Mouse (Mus musculus): ENCODE measurements around the gene Efcc1. TPM values are rescaled to one million over a fixed set of nuclear protein-coding genes. Genes with fewer than 3 reads are reported as not detected.

Gene Efcc1
- polyA plus RNA-seq, 1 experiment, result 4.0 TPM

- WGBS, result 87% methylated on average over 1 of the region's 1 CpGs
- Histone ChIP-seq H3K27me3 (ENCODE audit: control insufficient read depth, insufficient read depth, low read length) (no peaks in the 10 kb centered on the region), H3K4me3 (replicated peaks; ENCODE audit: insufficient read depth, low read depth, low read length) (no peak overlapping the region), H3K27ac (ENCODE audit: insufficient read depth, low read length) (no peak overlapping the region), H3K4me1 (ENCODE audit: control insufficient read depth, insufficient read depth, low read length) (peaks cover 12% of the 10 kb centered on the region; the same call in 1 of the 2 replicates)
- no peak for TF ChIP-seq POLR2A (IDR thresholded peaks at IDR 0.05; ENCODE audit: borderline replicate concordance, insufficient read depth, low read length)
- no peak for TF ChIP-seq CTCF (IDR thresholded peaks at IDR 0.05; ENCODE audit: borderline replicate concordance, insufficient read depth, low read depth, low read length)
- DNase-seq, result no peak
Measured at GRCm38 (mm10) chr6:87804036-87804435, 73.4 kb downstream of the Efcc1 start.

- Histone ChIP-seq H3K4me3 (replicated peaks; ENCODE audit: insufficient read depth, low read depth, low read length) (no peak overlapping the region), H3K27me3 (ENCODE audit: control insufficient read depth, insufficient read depth, low read length) (no peaks in the 10 kb centered on the region), H3K27ac (ENCODE audit: insufficient read depth, low read length) (no peak overlapping the region), H3K4me1 (ENCODE audit: control insufficient read depth, insufficient read depth, low read length) (peaks cover 20% of the 10 kb centered on the region)
- DNase-seq, result no peak
- TF ChIP-seq POLR2A (IDR thresholded peaks at IDR 0.05; ENCODE audit: borderline replicate concordance, insufficient read depth, low read length) (no peak), CTCF (IDR thresholded peaks at IDR 0.05; ENCODE audit: borderline replicate concordance, insufficient read depth, low read depth, low read length) (no peak)
- WGBS, result 91% methylated on average over 7 of the region's 7 CpGs
Measured at GRCm38 (mm10) chr6:87804886-87805285, 74.2 kb downstream of the Efcc1 start.

GRCm38 (mm10) chr6:87805448-87805847 lies 74.8 kb downstream of the Efcc1 start:
- TF ChIP-seq POLR2A (IDR thresholded peaks at IDR 0.05; ENCODE audit: borderline replicate concordance, insufficient read depth, low read length) (no peak), CTCF (IDR thresholded peaks at IDR 0.05; ENCODE audit: borderline replicate concordance, insufficient read depth, low read depth, low read length) (no peak)
- Histone ChIP-seq H3K27ac (ENCODE audit: insufficient read depth, low read length) (no peak overlapping the region), H3K27me3 (ENCODE audit: control insufficient read depth, insufficient read depth, low read length) (no peaks in the 10 kb centered on the region), H3K4me1 (ENCODE audit: control insufficient read depth, insufficient read depth, low read length) (peaks cover 21% of the 10 kb centered on the region), H3K4me3 (replicated peaks; ENCODE audit: insufficient read depth, low read depth, low read length) (no peak overlapping the region)
- WGBS, result 92% methylated on average over 7 of the region's 7 CpGs
- no peak for DNase-seq

Other genes with a start within 250 kb of the Efcc1 start
- gene Arhgap25, start 197.6 kb upstream of the Efcc1 start, polyA plus RNA-seq (2012; rRNA removed), result 0.39 and 0.70 TPM in 2 replicates
- 0.03 and 0.13 TPM in 2 replicates for gene Prokr1, start 140.1 kb upstream of the Efcc1 start, polyA plus RNA-seq (2012; rRNA removed)
- gene Aplf, start 58.7 kb upstream of the Efcc1 start, polyA plus RNA-seq (2012; rRNA removed), result 4.6 and 5.0 TPM in 2 replicates
- 0.49 and 0.68 TPM in 2 replicates for gene Gp9, start 47.2 kb downstream of the Efcc1 start, polyA plus RNA-seq (2012; rRNA removed)
- gene Rab43, start 81.3 kb downstream of the Efcc1 start, polyA plus RNA-seq (2012; rRNA removed), result 18.9 and 19.4 TPM in 2 replicates
- 4.9 and 5.7 TPM in 2 replicates for gene Gm45140, start 104.9 kb downstream of the Efcc1 start, polyA plus RNA-seq (2012; rRNA removed)
- 36.2 and 36.4 TPM in 2 replicates for gene Isy1, start 107.9 kb downstream of the Efcc1 start, polyA plus RNA-seq (2012; rRNA removed)
- gene Cnbp, start 120.2 kb downstream of the Efcc1 start, polyA plus RNA-seq (2012; rRNA removed), result 347 and 359 TPM in 2 replicates
- 262 and 265 TPM in 2 replicates for gene Copg1, start 156.9 kb downstream of the Efcc1 start, polyA plus RNA-seq (2012; rRNA removed)
- 45.9 and 49.9 TPM in 2 replicates for gene Hmces, start 183.1 kb downstream of the Efcc1 start, polyA plus RNA-seq (2012; rRNA removed)

Measured in cerebellum, adult 2 months (tissue).